Mouse (Mus musculus): ENCODE data around the gene Sept1.

- TF ChIP-seq CTCF (IDR thresholded peaks at IDR 0.05; ENCODE audit: low read depth, low read length) (no peak), POLR2A (IDR thresholded peaks at IDR 0.05; ENCODE audit: extremely low read depth, insufficient read depth, low read length) (no peak)
Observed at GRCm38 (mm10) chr7:127176937-127177336, 56.0 kb downstream of the Sept1 start.

All from liver, adult 2 months (tissue).